Mouse (Mus musculus): ENCODE measurements around the gene Olfr804.

Olfr804 gene

GRCm38 (mm10) chr10:129702910-129703309, at the start of gene Olfr804:
TSS of gene Olfr804 (plus strand) at chr10:129703210.
- no peak for DNase-seq (ENCODE audit: low read depth, low spot score)

GRCm38 (mm10) chr10:129657394-129657793, 45.6 kb upstream of the Olfr804 start, which contains the start of gene Olfr800:
TSS of gene Olfr800 (plus strand) at chr10:129657694.
- DNase-seq (ENCODE audit: low read depth, low spot score): no peak

GRCm38 (mm10) chr10:129673765-129674164, 29.2 kb upstream of the Olfr804 start, which contains the start of gene Olfr801:
TSS of gene Olfr801 (minus strand) at chr10:129673865.
- DNase-seq (ENCODE audit: low read depth, low spot score): no peak

GRCm38 (mm10) chr10:129688069-129688468, 14.9 kb upstream of the Olfr804 start, which contains the start of gene Olfr802:
TSS of gene Olfr802 (minus strand) at chr10:129688169.
- DNase-seq (ENCODE audit: low read depth, low spot score): no peak

- DNase-seq (ENCODE audit: low read depth, low spot score): no peak
Measured at GRCm38 (mm10) chr10:129694186-129694585, 8.8 kb upstream of the Olfr804 start, which contains the start of gene Olfr803. TSS of gene Olfr803 (minus strand) at chr10:129694286.

- DNase-seq (ENCODE audit: low read depth, low spot score): no peak
Measured at GRCm38 (mm10) chr10:129729275-129729674, 26.3 kb downstream of the Olfr804 start, which contains the start of gene Olfr805. TSS of gene Olfr805 (minus strand) at chr10:129729375.

- DNase-seq (ENCODE audit: low read depth, low spot score): no peak
Measured at GRCm38 (mm10) chr10:129741821-129742220, 38.8 kb downstream of the Olfr804 start, which contains the start of gene Olfr806. TSS of gene Olfr806 (minus strand) at chr10:129741921.

- DNase-seq (ENCODE audit: low read depth, low spot score): no peak
Measured at GRCm38 (mm10) chr10:129757693-129758092, 54.7 kb downstream of the Olfr804 start, which contains the start of gene Olfr807. TSS of gene Olfr807 (minus strand) at chr10:129757793.

Measured in c-Kit-negative CD71-positive TER-119-positive erythroid progenitor cells, embryonic 14.5 days (primary cell).